Mouse (Mus musculus) left cerebral cortex, adult 2 months (tissue): ENCODE measurements around the gene Iqce. TPM values are rescaled to one million over a fixed set of nuclear protein-coding genes. Genes with fewer than 3 reads are reported as not detected.

Experiments
- DNase-seq, 2 experiments: peaks; one replicate each; pipeline ENCODE4 v3.0.0; 2021 to 2022; ENCODE audit warnings: low spot score in 2 of 2, mixed read lengths in 1 of 2; ENCODE audit errors: extremely low spot score in 1 of 2
- H3K27ac ChIP-seq: fragments of 200-600 bp; 2 replicates; pipeline ENCODE4 v1.8.1; 2022
- H3K4me3 ChIP-seq: fragments of 200-600 bp; 2 replicates; pipeline ENCODE4 v1.8.1; 2022
- CTCF ChIP-seq: fragments of 200-600 bp; IDR thresholded peaks from 2 replicates; pipeline ENCODE4 v1.8.1; 2022; ENCODE audit warnings: antibody characterized with exemption, mild to moderate bottlenecking, moderate library complexity
- intact Hi-C: fragments of 180-260 bp; cut with DNase I; formaldehyde crosslinking; loops from one replicate; pipeline ENCODE4 v1.15.1; 2025
- total RNA-seq, 2 experiments: library from RNA; stranded (reverse); gene quantifications; 2 replicates each; pipeline ENCODE4 v1.2.3; 2021

Iqce gene
- total RNA-seq, 2 experiments from 2014 or later, result 56.2 to 65.9 TPM

GRCm38 (mm10) chr5:140616110-140616503, 86.1 kb downstream of the Iqce start:
- no peak overlapping the region for H3K4me3 ChIP-seq
- intact Hi-C loops, result no loop called here
- TF ChIP-seq CTCF, result no peak
- no peak overlapping the region for H3K27ac ChIP-seq
- DNase-seq, result no peak

- Histone ChIP-seq H3K27ac (no peak overlapping the region), H3K4me3 (no peak overlapping the region)
- intact Hi-C loops, result no loop called here
Observed at GRCm38 (mm10) chr5:140615321-140616109, 86.7 kb downstream of the Iqce start.

GRCm38 (mm10) chr5:140614837-140615236, 87.3 kb downstream of the Iqce start:
- no peak for DNase-seq
- Histone ChIP-seq H3K4me3 (no peak overlapping the region), H3K27ac (no peak overlapping the region)
- intact Hi-C loops, result no loop called here
- TF ChIP-seq CTCF, result no peak

More at GRCm38 (mm10) chr5:140615321-140616109, 86.7 kb downstream of the Iqce start:
- DNase-seq, result peak in 1 of 2 experiments; percentile 7
- no peak for TF ChIP-seq CTCF

GRCm38 (mm10) chr5:140614141-140614540, 88.0 kb downstream of the Iqce start:
- intact Hi-C loops, result no loop called here
- Histone ChIP-seq H3K27ac (no peak overlapping the region), H3K4me3 (no peak overlapping the region)
- no peak for TF ChIP-seq CTCF
- DNase-seq, result no peak

GRCm38 (mm10) chr5:140612191-140612590, 90.0 kb downstream of the Iqce start:
- Histone ChIP-seq H3K4me3 (no peak overlapping the region), H3K27ac (no peak overlapping the region)
- no peak for TF ChIP-seq CTCF
- intact Hi-C loops, result no loop called here
- DNase-seq, result no peak

Other genes starting within 250 kb of the Iqce start
- gene Chst12, start 196.8 kb downstream of the Iqce start, total RNA-seq, result 10 to 100 TPM; 16.2 to 17.5 TPM
- gene Grifin, start 137.3 kb downstream of the Iqce start, total RNA-seq, result not detected
- gene Lfng, start 95.1 kb downstream of the Iqce start, total RNA-seq, result 10 to 100 TPM; 25.9 to 26.2 TPM
- 100 to 1,000 TPM; 244 to 247 TPM for gene Ttyh3, start 53.3 kb downstream of the Iqce start, total RNA-seq
- 10 to 100 TPM; 19.8 to 21.3 TPM for gene Brat1, start 2.6 kb upstream of the Iqce start, total RNA-seq
- gene Amz1, start 21.7 kb upstream of the Iqce start, total RNA-seq, result 10 to 100 TPM; 16.2 to 20.2 TPM
- 10 to 100 TPM; 62.2 to 67.6 TPM for gene Gna12, start 128.1 kb upstream of the Iqce start, total RNA-seq